Mouse (Mus musculus) cortical plate, adult 2 months (tissue): ENCODE data around the gene Cnot10.

ENCODE experiments used
- CTCF ChIP-seq: fragments of 200-500 bp; IDR thresholded peaks from 2 replicates; pipeline ENCODE4 v1.5.1; 2011; ENCODE audit warnings: mild to moderate bottlenecking, control low read depth, low read length; ENCODE audit not compliant: insufficient read depth; ENCODE audit errors: extremely low read depth
- POLR2A ChIP-seq: fragments of 200-500 bp; IDR thresholded peaks from 2 replicates; pipeline ENCODE4 v1.6.1; 2011; ENCODE audit warnings: mild to moderate bottlenecking, low read length, control low read depth; ENCODE audit not compliant: insufficient read depth; ENCODE audit errors: extremely low read depth

- TF ChIP-seq CTCF: no peak
- no peak for TF ChIP-seq POLR2A
Observed at GRCm38 (mm10) chr9:114688953-114689407, 49.0 kb upstream of the Cnot10 start.
